Mouse (Mus musculus): ENCODE measurements at regions not wholly inside any gene's neighbourhood (a gene's known extent, or its start where the extent isn't known, plus 50 kb on each side); places are given as distances from the start of the nearest gene placed in this dataset.

DNA sequence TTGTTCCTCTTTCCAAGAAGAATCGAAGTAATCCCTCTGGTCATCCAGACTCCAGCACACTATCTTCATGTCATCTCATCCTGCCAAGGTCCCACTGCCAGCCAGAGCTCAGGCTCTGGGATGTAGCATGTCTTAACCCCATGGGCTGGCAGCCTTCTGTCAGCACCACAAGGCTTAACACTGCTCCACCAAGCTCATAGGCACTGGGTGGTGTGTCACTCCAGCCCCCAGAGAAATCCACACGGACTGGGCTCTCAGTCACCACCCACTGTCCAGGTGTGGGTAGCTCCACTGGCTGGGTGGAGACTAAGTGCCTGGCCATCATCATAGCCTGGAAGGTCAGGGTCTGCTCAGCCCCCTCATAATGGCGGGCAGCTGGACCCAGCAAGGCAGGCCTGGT, 459.8 kb upstream of the Pcdh17 start:
- TF ChIP-seq CTCF (IDR thresholded peaks at IDR 0.05; ENCODE audit: extremely low read depth, insufficient read depth, low read length) (no peak), POLR2A (IDR thresholded peaks at IDR 0.05; ENCODE audit: extremely low read depth, insufficient read depth, low read length) (no peak)

Measured in cortical plate, adult 2 months (tissue).